Mouse (Mus musculus): ENCODE measurements at regions not wholly inside any gene's neighbourhood (a gene's known extent, or its start where the extent isn't known, plus 50 kb on each side); places are given as distances from the start of the nearest gene placed in this dataset.

DNA sequence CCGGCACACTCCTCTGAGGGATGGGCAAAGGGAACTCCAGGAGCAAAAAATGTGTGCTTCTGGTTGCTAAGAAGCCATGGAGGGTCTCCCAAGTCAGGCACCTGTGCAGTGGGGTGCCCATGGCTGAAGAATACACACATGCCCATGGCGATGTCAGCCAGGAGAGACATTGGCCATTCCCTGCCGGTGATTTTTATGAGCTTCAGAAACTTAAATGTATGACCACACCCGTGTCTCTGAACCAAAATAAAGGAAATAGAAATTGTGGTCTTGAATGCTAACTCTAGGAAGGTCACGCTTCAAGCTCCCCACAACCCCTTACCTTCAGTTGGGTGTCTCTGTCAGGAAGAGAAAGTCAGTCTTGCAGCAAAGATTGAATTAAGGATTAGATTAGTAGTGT lies 56.0 kb upstream of the Map1b start:
- TF ChIP-seq CTCF (IDR thresholded peaks at IDR 0.05; ENCODE audit: extremely low read depth, insufficient read depth, insufficient read length, insufficient replicate concordance) (no peak), POLR2A (IDR thresholded peaks at IDR 0.05; ENCODE audit: low read depth, low read length) (no peak)
